Mouse (Mus musculus): ENCODE results near the gene Mslnl.

DNA sequence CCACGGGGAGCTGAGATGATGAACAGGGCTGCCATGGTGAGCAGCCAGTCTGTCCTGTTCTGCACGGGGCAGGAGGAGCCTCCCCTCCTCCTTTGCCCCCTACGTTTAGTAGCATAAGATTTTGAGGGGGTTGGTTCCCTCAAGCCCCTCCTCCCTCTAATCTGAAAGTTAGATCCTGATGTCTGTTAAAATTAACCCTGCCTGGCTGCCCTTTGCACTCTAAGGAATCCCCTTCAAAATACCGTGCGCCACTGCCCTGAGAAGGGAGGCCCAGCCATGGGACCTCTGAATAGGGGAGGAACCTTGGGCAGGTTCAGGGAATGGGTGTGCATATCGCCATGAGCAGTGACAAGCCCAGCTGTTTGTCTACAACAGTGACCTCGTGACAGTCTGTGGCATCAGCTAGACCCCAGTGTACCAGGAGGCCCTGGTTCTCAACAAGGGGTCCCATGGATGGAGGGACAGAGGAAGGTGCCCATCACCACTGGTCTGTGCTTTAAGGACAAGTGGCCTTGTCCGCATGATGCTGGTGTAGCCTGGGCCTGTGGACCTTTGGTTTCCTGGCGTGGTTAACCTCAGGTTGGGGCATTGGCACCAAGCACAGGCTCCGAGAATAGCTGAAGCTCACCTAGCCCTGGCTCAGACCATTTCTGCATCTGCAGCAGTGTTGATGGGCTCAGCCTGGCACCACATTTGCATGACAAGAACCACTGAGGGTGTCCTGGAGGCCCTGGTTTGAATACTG, 39.6 kb downstream of the Mslnl start:
- TF ChIP-seq POLR2AphosphoS2 (IDR thresholded peaks at IDR 0.05; ENCODE audit: insufficient read length, low read depth) (no peak), POLR2A (IDR thresholded peaks at IDR 0.05; ENCODE audit: insufficient read length, low read depth) (no peak), MAX (IDR thresholded peaks at IDR 0.05; ENCODE audit: low read depth) (no peak), TCF12 (IDR thresholded peaks at IDR 0.05; ENCODE audit: insufficient read depth, poor library complexity, severe bottlenecking) (no peak), CEBPB (IDR thresholded peaks at IDR 0.05; ENCODE audit: insufficient read depth, poor library complexity, severe bottlenecking) (no peak), E2F4 (IDR thresholded peaks at IDR 0.05; ENCODE audit: insufficient read depth) (no peak), USF1 (IDR thresholded peaks at IDR 0.05; ENCODE audit: low read depth) (no peak), TCF3 (IDR thresholded peaks at IDR 0.05; ENCODE audit: insufficient read length, low read depth) (no peak), MYOG (IDR thresholded peaks at IDR 0.05; ENCODE audit: control insufficient read depth in 1 of 3, insufficient read depth in 1 of 3, insufficient read length in 2 of 3, low read depth in 2 of 3) (no peak), MYOD1 (IDR thresholded peaks at IDR 0.05; ENCODE audit: control insufficient read depth in 1 of 3, insufficient read length in 2 of 3, low read depth in 2 of 3) (no peak)
